Mouse (Mus musculus): ENCODE data around the gene Cyp2d34.

- TF ChIP-seq POLR2A (IDR thresholded peaks at IDR 0.05; ENCODE audit: insufficient read depth, low read depth, low read length): no peak
- no peak for TF ChIP-seq CTCF (IDR thresholded peaks at IDR 0.05)
- TF ChIP-seq EP300 (IDR thresholded peaks at IDR 0.05; ENCODE audit: insufficient read depth, low read depth, low read length): no peak
These were observed 2.3 kb downstream of the Cyp2d34 start for GRCm38 (mm10) chr15:82618362-82619020.
